Mouse (Mus musculus): ENCODE measurements around the gene Riox1.

DNA sequence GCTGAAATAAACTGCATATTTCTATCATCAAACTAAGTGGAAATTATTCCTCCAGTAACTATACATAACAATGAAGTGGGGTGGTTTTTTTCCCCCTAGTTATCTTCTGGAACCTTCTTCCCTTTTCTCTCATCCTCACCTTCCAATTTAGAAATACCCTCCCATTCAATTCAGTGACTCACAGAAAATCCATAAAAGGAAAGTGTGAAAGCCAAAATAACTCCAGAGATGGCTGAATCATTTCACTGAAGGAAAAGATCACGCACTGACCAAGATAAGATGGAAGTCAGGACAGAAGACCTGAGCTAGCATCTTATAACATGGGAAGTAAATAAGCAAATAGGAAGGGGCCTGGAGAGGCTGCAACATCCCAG, 26.9 kb upstream of the Riox1 start:
- TF ChIP-seq POLR2A (IDR thresholded peaks at IDR 0.05; ENCODE audit: insufficient read depth, low read length) (no peak), CTCF (IDR thresholded peaks at IDR 0.05; ENCODE audit: low read depth, low read length) (no peak), EP300 (IDR thresholded peaks at IDR 0.05; ENCODE audit: insufficient read depth, low read depth, low read length) (no peak)
